Mouse (Mus musculus): ENCODE data around the gene Parp3. TPM values are rescaled to one million over a fixed set of nuclear protein-coding genes. Genes with fewer than 3 reads are reported as not detected.

The Parp3 gene
- 12.7 and 13.4 TPM in 2 replicates for polyA plus RNA-seq (2015; fragmentation: Nextera tagmentation; extraction: Ambion mirVana)

GRCm38 (mm10) chr9:106476924-106477484, at the start of gene Parp3:
Gene Parp3 (minus strand): TSS chr9:106476949.

GRCm38 (mm10) chr9:106514273-106514672, 37.5 kb upstream of the Parp3 start, which contains the start of gene Iqcf5:
Gene Iqcf5 (plus strand): TSS chr9:106514573.

GRCm38 (mm10) chr9:106499667-106500066, 22.9 kb upstream of the Parp3 start, which contains the start of gene Iqcf1:
Gene Iqcf1 (plus strand): TSS chr9:106499967.

GRCm38 (mm10) chr9:106475663-106476001, 1.1 kb downstream of the Parp3 start, which contains the start of gene Rrp9:
Gene Rrp9 (plus strand): TSS chr9:106475963.

GRCm38 (mm10) chr9:106465571-106466200, 11.1 kb downstream of the Parp3 start, which contains the start of gene Gpr62:
Gene Gpr62 (minus strand): TSS chr9:106465938.

GRCm38 (mm10) chr9:106453271-106454070, 23.3 kb downstream of the Parp3 start, which contains the start of gene Pcbp4:
Gene Pcbp4 (plus strand): TSS chr9:106453291.

GRCm38 (mm10) chr9:106447348-106447747, 29.4 kb downstream of the Parp3 start, which contains the start of the genes Abhd14b and Abhd14a:
Gene Abhd14b (plus strand): TSS chr9:106447459.
Gene Abhd14a (minus strand): TSS chr9:106447678.

GRCm38 (mm10) chr9:106429221-106430014, 47.3 kb downstream of the Parp3 start, which contains the start of gene Rpl29:
Gene Rpl29 (plus strand): TSS chr9:106429454.

Other genes starting within 250 kb of the Parp3 start
- 145 and 416 TPM in 2 replicates for gene Alas1, start 228.3 kb downstream of the Parp3 start, polyA plus RNA-seq (2015; fragmentation: Nextera tagmentation; extraction: Ambion mirVana)
- 7.5 and 13.4 TPM in 2 replicates for gene Poc1a, start 195.9 kb downstream of the Parp3 start, polyA plus RNA-seq (2015; fragmentation: Nextera tagmentation; extraction: Ambion mirVana)
- gene Dusp7, start 108.3 kb downstream of the Parp3 start, polyA plus RNA-seq (2015; fragmentation: Nextera tagmentation; extraction: Ambion mirVana) = 7.9 and 12.0 TPM in 2 replicates
- 778 and 779 TPM in 2 replicates for gene Rpl29, start 47.5 kb downstream of the Parp3 start, polyA plus RNA-seq (2015; fragmentation: Nextera tagmentation; extraction: Ambion mirVana)
- 23.8 and 25.2 TPM in 2 replicates for gene Acy1, start 38.6 kb downstream of the Parp3 start, polyA plus RNA-seq (2015; fragmentation: Nextera tagmentation; extraction: Ambion mirVana)
- 19.9 and 31.6 TPM in 2 replicates for gene Abhd14b, start 29.5 kb downstream of the Parp3 start, polyA plus RNA-seq (2015; fragmentation: Nextera tagmentation; extraction: Ambion mirVana)
- gene Abhd14a, start 29.3 kb downstream of the Parp3 start, polyA plus RNA-seq (2015; fragmentation: Nextera tagmentation; extraction: Ambion mirVana) = 38.1 and 42.1 TPM in 2 replicates
- gene Pcbp4, start 23.7 kb downstream of the Parp3 start, polyA plus RNA-seq (2015; fragmentation: Nextera tagmentation; extraction: Ambion mirVana) = 45.2 and 66.2 TPM in 2 replicates
- 0.81 and 1.2 TPM in 2 replicates for gene Gpr62, start 11.0 kb downstream of the Parp3 start, polyA plus RNA-seq (2015; fragmentation: Nextera tagmentation; extraction: Ambion mirVana)
- gene Rrp9, start 986 bp downstream of the Parp3 start, polyA plus RNA-seq (2015; fragmentation: Nextera tagmentation; extraction: Ambion mirVana) = 23.9 and 29.5 TPM in 2 replicates
- gene Iqcf1, start 23.0 kb upstream of the Parp3 start, polyA plus RNA-seq (2015; fragmentation: Nextera tagmentation; extraction: Ambion mirVana) = not detected in 2 replicates
- not detected in 2 replicates for gene Iqcf5, start 37.6 kb upstream of the Parp3 start, polyA plus RNA-seq (2015; fragmentation: Nextera tagmentation; extraction: Ambion mirVana)
- gene Iqcf3, start 84.7 kb upstream of the Parp3 start, polyA plus RNA-seq (2015; fragmentation: Nextera tagmentation; extraction: Ambion mirVana) = not detected in 2 replicates
- gene Iqcf4, start 94.0 kb upstream of the Parp3 start, polyA plus RNA-seq (2015; fragmentation: Nextera tagmentation; extraction: Ambion mirVana) = not detected in 2 replicates
- gene Iqcf6, start 149.6 kb upstream of the Parp3 start, polyA plus RNA-seq (2015; fragmentation: Nextera tagmentation; extraction: Ambion mirVana) = not detected in 2 replicates
- gene Grm2, start 179.1 kb upstream of the Parp3 start, polyA plus RNA-seq (2015; fragmentation: Nextera tagmentation; extraction: Ambion mirVana) = not detected in 2 replicates
- 85.4 and 117 TPM in 2 replicates for gene Tex264, start 209.0 kb upstream of the Parp3 start, polyA plus RNA-seq (2015; fragmentation: Nextera tagmentation; extraction: Ambion mirVana)